Mouse (Mus musculus) forebrain, embryonic 11.5 days (tissue): ENCODE measurements around the gene Tpsb2. TPM values are rescaled to one million over a fixed set of nuclear protein-coding genes. Genes with fewer than 3 reads are reported as not detected.

ENCODE experiments used
- ATAC-seq: fragments of 200-750 bp; cut with Nextera tagmentation; replicated peaks from 2 replicates; pipeline ENCODE4 v1.8.0; 2017; ENCODE audit warnings: moderate TSS enrichment; ENCODE audit not compliant: low FRiP score
- DNase-seq: peaks from one replicate; pipeline ENCODE4 v3.0.0-alpha.2; 2017; ENCODE audit warnings: low spot score
- H3K27ac ChIP-seq: fragments of 300-500 bp; sonication (generic); 2 replicates; pipeline ENCODE4 v1.5.1; 2014; ENCODE audit warnings: low read depth, low read length
- H3K27me3 ChIP-seq: fragments of 300-500 bp; sonication (generic); 2 replicates; pipeline ENCODE4 v1.6.1; 2014; ENCODE audit warnings: mild to moderate bottlenecking, low read length, mixed read lengths; ENCODE audit not compliant: control insufficient read depth, insufficient read depth
- H3K36me3 ChIP-seq: fragments of 300-500 bp; sonication (generic); 2 replicates; pipeline ENCODE4 v1.6.1; 2014; ENCODE audit warnings: mild to moderate bottlenecking, low read length, moderate library complexity, mixed read lengths; ENCODE audit not compliant: control insufficient read depth, insufficient read depth
- H3K4me1 ChIP-seq: fragments of 300-500 bp; sonication (generic); replicated peaks from 2 replicates; pipeline ENCODE4 v1.6.1; 2014; ENCODE audit warnings: low read length, mixed read lengths; ENCODE audit not compliant: control insufficient read depth, insufficient read depth
- H3K4me2 ChIP-seq: fragments of 300-500 bp; sonication (generic); 2 replicates; pipeline ENCODE4 v1.6.1; 2014; ENCODE audit warnings: low read depth, mild to moderate bottlenecking, low read length, moderate library complexity, mixed read lengths; ENCODE audit not compliant: severe bottlenecking
- H3K4me3 ChIP-seq: fragments of 300-500 bp; sonication (generic); 2 replicates; pipeline ENCODE4 v1.5.1; 2014; ENCODE audit warnings: low read depth, low read length
- H3K9ac ChIP-seq: fragments of 300-500 bp; sonication (generic); 2 replicates; pipeline ENCODE4 v1.6.1; 2014; ENCODE audit warnings: low read length
- H3K9me3 ChIP-seq: fragments of 300-500 bp; sonication (generic); 2 replicates; pipeline ENCODE4 v1.6.1; 2016; ENCODE audit warnings: low read length, mixed read lengths; ENCODE audit not compliant: control insufficient read depth
- WGBS: fragments of 180-500 bp; shearing (Covaris S2); extraction: QIAGEN DNeasy Blood & Tissue Kit; methylation state at CpG from one replicate; pipeline ENCODE4 v1.1.7; 2014; 5-methylcytosine and 5-hydroxymethylcytosine counted together
- polyA plus RNA-seq: library from polyadenylated mRNA; unstranded; fragments of >200 nt; fragmentation: Nextera tagmentation; extraction: Ambion mirVana; gene quantifications from 2 replicates; pipeline ENCODE4 v1.2.1, GENCODE M21; 2014

The Tpsb2 gene
- polyA plus RNA-seq, 1 experiment from 2014 or later, result not detected

DNA sequence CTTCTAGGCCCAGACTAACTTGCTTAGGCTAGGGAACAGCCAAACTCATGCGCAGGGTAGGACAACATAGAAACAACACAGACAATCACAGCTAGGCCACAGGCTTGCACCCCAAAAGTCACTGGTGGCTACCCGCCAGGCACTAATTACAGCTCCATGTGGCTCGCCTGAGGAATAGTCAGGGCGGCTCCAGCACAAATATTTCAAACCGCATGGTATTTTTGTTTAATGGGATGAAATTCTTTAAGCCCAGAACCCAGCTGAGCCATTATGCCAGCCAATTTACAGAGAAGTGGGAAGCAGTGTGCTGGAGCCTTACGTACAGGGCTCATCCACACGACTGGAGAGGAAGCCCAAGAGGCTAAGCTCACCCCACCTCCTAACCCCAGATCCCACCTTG is 43.5 kb downstream of the Tpsb2 start:
- WGBS, result 54% methylated on average over 7 of the region's 7 CpGs
- DNase-seq (no peak), ATAC-seq (no peak)
- Histone ChIP-seq H3K36me3 (no peaks in the 10 kb centered on the region), H3K27me3 (peaks cover 20% of the 10 kb centered on the region), H3K4me2 (no peak overlapping the region), H3K27ac (no peak overlapping the region), H3K4me1 (peaks cover 33% of the 10 kb centered on the region), H3K4me3 (no peak overlapping the region), H3K9me3 (no peaks in the 10 kb centered on the region), H3K9ac (no peak overlapping the region)

DNA sequence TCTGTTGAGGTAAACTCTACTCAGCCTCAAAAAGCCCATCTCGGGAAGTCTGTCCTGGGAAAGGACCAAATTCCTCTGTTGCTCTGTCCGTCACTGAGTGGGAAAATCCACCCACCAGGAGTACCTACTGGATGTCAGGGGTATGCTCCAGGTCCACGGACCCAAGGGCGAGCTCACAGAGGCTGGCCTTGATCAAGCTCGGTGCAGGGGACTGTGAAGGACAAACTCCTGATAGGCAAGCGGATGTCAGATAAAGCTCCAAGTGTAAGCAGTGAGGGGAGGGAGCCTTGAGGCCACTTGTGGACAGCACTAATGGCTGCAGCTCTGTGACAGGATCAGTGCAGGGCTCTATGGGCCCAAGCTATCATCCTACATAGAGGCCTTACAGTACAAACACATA is 44.1 kb downstream of the Tpsb2 start:
- WGBS, result 81% methylated on average over 6 of the region's 6 CpGs
- Histone ChIP-seq H3K9me3 (no peaks in the 10 kb centered on the region), H3K4me1 (peaks cover 30% of the 10 kb centered on the region), H3K27me3 (peaks cover 18% of the 10 kb centered on the region), H3K9ac (no peak overlapping the region), H3K4me3 (no peak overlapping the region), H3K4me2 (no peak overlapping the region), H3K36me3 (no peaks in the 10 kb centered on the region), H3K27ac (no peak overlapping the region)
- DNase-seq (no peak), ATAC-seq (no peak)

DNA sequence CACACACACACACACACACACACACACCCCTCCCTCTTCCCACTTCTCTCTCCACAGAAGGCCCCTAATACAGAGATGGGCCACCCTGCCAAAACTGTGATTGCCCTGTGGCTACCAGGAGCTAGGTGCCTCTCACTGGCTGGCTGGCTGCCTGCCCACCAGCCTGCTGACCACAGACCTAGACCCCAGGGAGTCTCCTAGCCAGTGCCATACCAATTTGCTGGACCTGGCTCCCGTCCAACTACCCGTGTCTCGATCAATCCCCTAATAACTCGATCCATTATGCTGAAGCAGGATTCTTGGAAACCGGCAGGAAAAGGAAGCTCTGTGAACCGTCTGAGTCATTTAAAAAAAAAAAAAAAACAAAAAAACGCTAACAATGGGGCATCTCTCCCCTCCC is 44.7 kb downstream of the Tpsb2 start:
- Histone ChIP-seq H3K27ac (no peak overlapping the region), H3K9ac (no peak overlapping the region), H3K4me2 (no peak overlapping the region), H3K36me3 (no peaks in the 10 kb centered on the region), H3K4me3 (no peak overlapping the region), H3K27me3 (peaks cover 18% of the 10 kb centered on the region), H3K9me3 (no peaks in the 10 kb centered on the region), H3K4me1 (peaks cover 30% of the 10 kb centered on the region)
- ATAC-seq (no peak), DNase-seq (no peak)
- 68% methylated on average over 7 of the region's 7 CpGs for WGBS

DNA sequence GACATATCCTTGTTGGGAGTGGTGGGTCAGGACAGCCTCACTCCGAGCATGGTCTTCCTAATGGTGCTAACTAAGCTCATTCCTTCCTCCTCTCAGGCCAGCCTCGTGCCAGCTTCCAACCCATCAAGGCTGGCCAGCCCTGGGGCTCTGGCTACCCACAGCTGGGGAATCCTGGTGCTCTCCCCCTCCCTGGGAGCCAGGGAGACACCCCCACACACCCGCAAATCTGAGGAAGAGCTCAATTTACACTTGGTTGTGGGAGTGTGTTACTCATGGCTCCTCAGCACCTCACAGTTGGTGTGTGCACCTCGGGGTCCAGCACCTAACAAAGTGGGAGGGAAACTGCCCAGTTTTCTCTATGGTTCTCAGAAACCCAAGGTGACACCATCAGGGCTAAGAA is 45.1 kb downstream of the Tpsb2 start:
- Histone ChIP-seq H3K36me3 (no peaks in the 10 kb centered on the region), H3K27ac (no peak overlapping the region), H3K27me3 (peaks cover 18% of the 10 kb centered on the region), H3K4me3 (no peak overlapping the region), H3K4me1 (peaks cover 30% of the 10 kb centered on the region), H3K9ac (no peak overlapping the region), H3K4me2 (no peak overlapping the region), H3K9me3 (no peaks in the 10 kb centered on the region)
- ATAC-seq (no peak), DNase-seq (no peak)
- 81% methylated on average over 4 of the region's 4 CpGs for WGBS

DNA sequence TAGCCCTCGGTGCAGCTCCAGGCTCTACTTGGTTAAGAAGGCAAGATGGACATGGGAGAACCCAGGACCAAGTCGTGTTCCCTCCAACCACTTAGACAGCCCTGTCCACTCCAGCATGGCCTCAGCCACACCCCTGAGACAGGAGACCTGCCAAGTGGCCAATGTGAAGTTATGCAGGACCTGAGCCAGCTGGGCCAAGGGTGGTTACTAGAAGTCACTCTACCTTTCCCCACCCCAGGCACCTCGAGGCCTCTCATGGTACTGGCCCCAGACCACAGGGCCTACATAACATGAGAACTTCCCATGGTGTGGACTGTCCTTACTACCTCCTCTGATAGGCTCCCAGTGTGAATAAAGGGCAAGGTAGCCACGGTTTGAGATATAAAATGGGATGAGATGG is 48.1 kb downstream of the Tpsb2 start:
- H3K4me3 ChIP-seq, result no peak overlapping the region
- DNase-seq, result no peak
- H3K9me3 ChIP-seq, result no peaks in the 10 kb centered on the region
- no peak overlapping the region for H3K27ac ChIP-seq
- no peak overlapping the region for H3K4me2 ChIP-seq
- no peaks in the 10 kb centered on the region for H3K36me3 ChIP-seq
- H3K9ac ChIP-seq, result no peak overlapping the region
- WGBS, result 75% methylated on average over 4 of the region's 4 CpGs
- H3K4me1 ChIP-seq, result peaks cover 36% of the 10 kb centered on the region
- ATAC-seq, result no peak
- no peaks in the 10 kb centered on the region for H3K27me3 ChIP-seq

DNA sequence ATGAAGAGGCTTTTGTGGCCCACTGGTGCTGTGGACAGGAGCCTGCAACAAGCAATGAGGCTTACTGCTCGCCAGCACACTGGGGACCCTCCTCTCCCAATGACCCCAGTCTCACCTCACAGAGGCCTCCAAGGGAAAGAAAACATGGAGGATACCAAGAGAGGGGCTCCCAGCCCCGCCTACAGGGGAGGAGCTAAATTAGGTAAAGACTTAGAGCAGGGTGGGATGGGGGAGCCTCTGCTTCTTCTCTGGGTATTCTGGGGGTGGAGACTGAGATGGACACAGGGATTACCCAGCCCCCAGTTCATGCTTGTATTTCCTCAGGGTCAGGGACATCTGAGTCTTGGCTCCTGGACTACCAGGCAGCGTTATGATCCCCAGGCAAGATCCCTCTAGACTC is 48.8 kb downstream of the Tpsb2 start:
- Histone ChIP-seq H3K4me2 (no peak overlapping the region), H3K9me3 (no peaks in the 10 kb centered on the region), H3K27ac (no peak overlapping the region), H3K36me3 (no peaks in the 10 kb centered on the region), H3K9ac (no peak overlapping the region), H3K4me3 (no peak overlapping the region), H3K4me1 (peaks cover 38% of the 10 kb centered on the region), H3K27me3 (no peaks in the 10 kb centered on the region)
- WGBS, result 40% methylated on average over 3 of the region's 3 CpGs
- no peak for ATAC-seq
- DNase-seq, result no peak

DNA sequence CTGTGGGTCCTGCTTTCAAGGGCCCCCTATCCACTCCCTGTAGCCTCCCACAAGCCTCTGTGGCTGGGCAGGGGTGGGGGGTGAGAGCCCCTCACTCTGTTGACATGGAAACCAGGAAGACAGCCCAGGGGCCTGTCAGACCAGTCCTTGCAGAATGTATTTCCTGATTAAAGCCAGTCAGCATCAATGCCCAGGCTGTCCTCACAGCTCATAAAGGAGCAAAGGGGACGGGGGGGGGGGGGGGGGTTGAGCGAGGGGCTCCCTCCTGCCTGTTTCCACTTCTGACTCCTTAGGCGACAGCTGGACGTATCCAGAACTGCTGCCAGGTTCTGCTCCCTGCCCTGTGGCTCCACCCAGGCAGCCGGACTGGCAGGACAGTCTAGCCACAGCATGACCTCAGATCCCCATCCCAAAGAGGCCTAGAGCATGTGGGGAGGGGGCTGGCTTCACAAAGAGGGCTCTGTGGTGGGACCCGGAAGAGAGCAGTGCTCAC is 49.4 kb downstream of the Tpsb2 start:
- no peaks in the 10 kb centered on the region for H3K36me3 ChIP-seq
- peak; percentile 40 for ATAC-seq
- H3K9me3 ChIP-seq, result no peaks in the 10 kb centered on the region
- WGBS, result 3% methylated on average over 3 of the region's 6 CpGs
- peak overlapping the region; percentile 31 for H3K27ac ChIP-seq
- no peak overlapping the region for H3K4me3 ChIP-seq
- H3K27me3 ChIP-seq, result no peaks in the 10 kb centered on the region
- peak overlapping the region; percentile 24; the same call in 1 of the 2 replicates for H3K4me2 ChIP-seq
- peak; percentile 67 for DNase-seq
- H3K4me1 ChIP-seq, result peaks cover 40% of the 10 kb centered on the region
- H3K9ac ChIP-seq, result peak overlapping the region; percentile 16; the same call in 1 of the 2 replicates

DNA sequence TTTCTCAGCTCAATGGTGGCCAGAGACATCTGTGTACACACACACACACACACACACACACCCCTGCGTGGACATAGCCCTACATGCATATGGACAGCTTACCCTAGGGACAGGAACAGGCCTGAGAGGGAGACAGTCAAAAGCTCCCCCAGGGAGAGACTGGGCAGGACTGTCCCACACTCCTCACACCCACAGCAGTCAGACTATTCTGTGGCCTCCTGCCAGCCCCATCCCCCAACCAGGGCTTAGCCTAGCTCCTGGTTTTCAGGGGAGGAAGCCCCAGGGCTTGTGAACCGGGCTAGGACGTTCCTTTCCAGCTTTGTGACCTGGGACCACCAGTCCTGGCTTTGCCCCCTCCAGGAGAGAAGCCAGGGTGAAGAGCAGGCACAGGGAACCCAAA is 50.1 kb downstream of the Tpsb2 start:
- 19% methylated on average over 3 of the region's 3 CpGs for WGBS
- H3K4me1 ChIP-seq, result peaks cover 45% of the 10 kb centered on the region
- peak overlapping the region; percentile 31; the same call in 1 of the 2 replicates for H3K27ac ChIP-seq
- H3K4me2 ChIP-seq, result peak overlapping the region; percentile 11; the same call in 1 of the 2 replicates
- no peak for DNase-seq
- no peak for ATAC-seq
- no peak overlapping the region for H3K4me3 ChIP-seq
- no peaks in the 10 kb centered on the region for H3K9me3 ChIP-seq
- 0 out of 2 replicates have a peak overlapping the region, but pooled peaks have one; percentile 12 for H3K9ac ChIP-seq
- no peaks in the 10 kb centered on the region for H3K36me3 ChIP-seq
- H3K27me3 ChIP-seq, result no peaks in the 10 kb centered on the region

DNA sequence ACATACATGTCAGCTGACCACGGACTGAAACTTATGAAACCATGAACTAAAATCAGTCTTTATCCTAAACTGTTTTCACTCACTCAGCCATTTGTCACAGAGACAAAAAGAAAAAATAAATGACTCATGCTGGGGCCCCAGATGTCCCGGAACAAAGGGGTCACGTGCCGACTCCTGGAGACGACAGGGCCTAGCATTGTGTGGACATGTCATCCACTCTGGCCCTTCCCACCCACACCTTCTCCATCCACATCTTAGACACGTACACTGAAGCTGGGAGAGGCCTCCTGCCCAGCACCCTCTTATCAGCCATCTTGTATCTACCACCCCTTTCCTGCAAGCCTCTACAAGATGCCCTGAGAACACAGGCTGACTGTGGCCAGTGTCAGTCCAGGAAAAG is 51.9 kb downstream of the Tpsb2 start:
- Histone ChIP-seq H3K4me2 (no peak overlapping the region), H3K27me3 (no peaks in the 10 kb centered on the region), H3K4me3 (no peak overlapping the region), H3K9me3 (no peaks in the 10 kb centered on the region), H3K27ac (no peak overlapping the region), H3K4me1 (peaks cover 45% of the 10 kb centered on the region), H3K36me3 (no peaks in the 10 kb centered on the region), H3K9ac (no peak overlapping the region)
- WGBS, result 81% methylated on average over 6 of the region's 6 CpGs
- no peak for ATAC-seq
- DNase-seq, result no peak
